Mouse (Mus musculus): ENCODE results near the gene Cryba1. TPM values are rescaled to one million over a fixed set of nuclear protein-coding genes. Genes with fewer than 3 reads are reported as not detected.
"Not testable (repeated sequence)": the region's sequence is repeated elsewhere in the genome, so short reads cannot be mapped to it uniquely, and the experiment has no call there.

The Cryba1 gene
- not detected for total RNA-seq (2021)
- long read RNA-seq, experiment 1 = 0 reads
- long read RNA-seq, experiment 2 = 0 reads

GRCm38 (mm10) chr11:77725183-77725582 is at the start of gene Cryba1:
Gene Cryba1, minus strand, starts transcription at chr11:77725283.
- DNase-seq = no peak

- no peak for DNase-seq
Observed at GRCm38 (mm10) chr11:77771879-77772713, 47.0 kb upstream of the Cryba1 start.

GRCm38 (mm10) chr11:77770346-77770745 is 45.3 kb upstream of the Cryba1 start:
- no peak for DNase-seq

GRCm38 (mm10) chr11:77769496-77769895 is 44.4 kb upstream of the Cryba1 start:
- DNase-seq = no peak

GRCm38 (mm10) chr11:77766351-77767001 is 41.4 kb upstream of the Cryba1 start:
- peak; percentile 40 for DNase-seq

GRCm38 (mm10) chr11:77765459-77765777 is 40.3 kb upstream of the Cryba1 start:
- no peak for DNase-seq

- DNase-seq = no peak
Observed at GRCm38 (mm10) chr11:77764694-77765458, 39.8 kb upstream of the Cryba1 start.

GRCm38 (mm10) chr11:77763673-77764340 is 38.7 kb upstream of the Cryba1 start:
- DNase-seq = no peak

GRCm38 (mm10) chr11:77762783-77763672 is 37.9 kb upstream of the Cryba1 start, which contains the start of gene Myo18a:
Gene Myo18a, plus strand, starts transcription at chr11:77763246.
- DNase-seq = peak; percentile 95

- DNase-seq = no peak
Observed at GRCm38 (mm10) chr11:77760031-77760430, 34.9 kb upstream of the Cryba1 start.

- no peak for DNase-seq
Observed at GRCm38 (mm10) chr11:77753469-77753868, 28.4 kb upstream of the Cryba1 start.

GRCm38 (mm10) chr11:77752525-77752924 is 27.4 kb upstream of the Cryba1 start:
- DNase-seq = no peak

- no peak for DNase-seq
Observed at GRCm38 (mm10) chr11:77748996-77749395, 23.9 kb upstream of the Cryba1 start.

GRCm38 (mm10) chr11:77747103-77747502 is 22.0 kb upstream of the Cryba1 start:
- DNase-seq = not testable (repeated sequence)

GRCm38 (mm10) chr11:77746652-77747051 is 21.6 kb upstream of the Cryba1 start:
- no peak for DNase-seq

- peak; percentile 20 for DNase-seq
Observed at GRCm38 (mm10) chr11:77743966-77744365, 18.9 kb upstream of the Cryba1 start.

- DNase-seq = no peak
Observed at GRCm38 (mm10) chr11:77738555-77738954, 13.5 kb upstream of the Cryba1 start.

- DNase-seq = peak; percentile 91
Observed at GRCm38 (mm10) chr11:77737289-77737688, 12.2 kb upstream of the Cryba1 start.

GRCm38 (mm10) chr11:77728587-77728986 is 3.5 kb upstream of the Cryba1 start:
- no peak for DNase-seq

GRCm38 (mm10) chr11:77724766-77725165 is 317 bp downstream of the Cryba1 start:
- DNase-seq = no peak

- no peak for DNase-seq
Observed at GRCm38 (mm10) chr11:77721389-77721788, 3.7 kb downstream of the Cryba1 start.
